Mouse (Mus musculus) neural tube, embryonic 15.5 days (tissue): Measurements from ENCODE around the gene Tdrd7. TPM values are rescaled to one million over a fixed set of nuclear protein-coding genes. Genes with fewer than 3 reads are reported as not detected.

Source experiments
- ATAC-seq: fragments of 200-750 bp; cut with Nextera tagmentation; 2 replicates; pipeline ENCODE4 v1.8.0; 2017; ENCODE audit warnings: mild to moderate bottlenecking, moderate TSS enrichment, moderate library complexity; ENCODE audit not compliant: low FRiP score
- H3K27ac ChIP-seq: fragments of 300-500 bp; sonication (generic); replicated peaks from 2 replicates; pipeline ENCODE4 v1.5.1; 2015; ENCODE audit warnings: mild to moderate bottlenecking, inconsistent platforms
- H3K27me3 ChIP-seq: fragments of 300-500 bp; sonication (generic); replicated peaks from 2 replicates; pipeline ENCODE4 v1.6.1; 2015; ENCODE audit warnings: inconsistent platforms
- H3K36me3 ChIP-seq: fragments of 300-500 bp; sonication (generic); 2 replicates; pipeline ENCODE4 v1.6.1; 2015; ENCODE audit warnings: inconsistent platforms
- H3K4me1 ChIP-seq: fragments of 300-500 bp; sonication (generic); 2 replicates; pipeline ENCODE4 v1.6.1; 2015; ENCODE audit warnings: inconsistent platforms
- H3K4me2 ChIP-seq: fragments of 300-500 bp; sonication (generic); 2 replicates; pipeline ENCODE4 v1.6.1; 2015; ENCODE audit warnings: inconsistent platforms, mild to moderate bottlenecking, moderate library complexity
- H3K4me3 ChIP-seq: fragments of 300-500 bp; sonication (generic); replicated peaks from 2 replicates; pipeline ENCODE4 v1.5.1; 2015; ENCODE audit warnings: mild to moderate bottlenecking, inconsistent platforms
- H3K9ac ChIP-seq: fragments of 300-500 bp; sonication (generic); replicated peaks from 2 replicates; pipeline ENCODE4 v1.6.1; 2015; ENCODE audit warnings: mild to moderate bottlenecking, inconsistent platforms
- H3K9me3 ChIP-seq: fragments of 300-500 bp; sonication (generic); replicated peaks from 2 replicates; pipeline ENCODE4 v1.6.1; 2016; ENCODE audit warnings: inconsistent platforms
- WGBS: fragments of 180-500 bp; shearing (Covaris S2); methylation state at CpG from one replicate; pipeline ENCODE4 v1.1.7; 2015; ENCODE audit warnings: mixed read lengths; 5-methylcytosine and 5-hydroxymethylcytosine counted together
- polyA plus RNA-seq: library from polyadenylated mRNA; unstranded; fragments of >200 nt; fragmentation: Nextera tagmentation; extraction: Ambion mirVana; gene quantifications from 2 replicates; pipeline ENCODE4 v1.2.1, GENCODE M21; 2015

Gene Tdrd7
- 25.0 and 26.0 TPM in 2 replicates for polyA plus RNA-seq

DNA sequence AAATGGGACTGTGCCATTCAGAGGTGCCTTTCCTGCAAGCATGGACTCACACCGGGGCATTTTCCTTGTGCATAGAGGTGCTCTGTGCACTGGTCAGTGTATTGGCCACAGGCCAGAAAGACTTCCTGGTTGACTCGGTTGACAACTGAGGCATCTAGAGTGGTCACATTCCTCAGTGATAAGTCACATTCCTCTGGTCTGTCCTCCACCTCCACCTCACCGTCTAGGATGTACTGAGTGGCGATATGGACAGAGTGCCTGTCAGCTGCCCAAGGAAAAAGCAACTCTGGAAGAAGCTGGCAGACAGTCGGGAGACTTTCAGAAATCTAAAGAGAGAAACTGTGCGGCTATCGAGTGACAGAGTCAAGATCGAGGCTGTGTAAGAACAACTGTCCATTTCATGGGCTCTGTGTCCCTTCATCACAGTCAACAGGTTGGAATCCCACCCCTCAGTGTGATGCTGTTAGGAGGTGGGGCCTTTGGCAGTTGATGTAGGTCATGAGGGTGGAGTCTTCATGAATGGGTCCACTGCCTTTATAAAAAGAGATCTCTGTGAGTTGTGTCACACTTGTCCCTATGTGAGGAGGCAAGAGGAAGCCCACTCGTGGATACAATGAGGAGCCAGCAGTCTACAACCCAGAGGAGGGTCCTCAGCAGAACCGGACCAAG lies at the start of gene Tdrd7:
Gene Tdrd7 (plus strand): TSS at position 564 of the 669 bp plus-strand sequence.
- Histone ChIP-seq H3K4me3 (no peak within 1 kb of the TSS), H3K27me3 (no peaks in the 10 kb centered on the region), H3K4me1 (peaks cover 10% of the 10 kb centered on the region), H3K4me2 (no peak within 1 kb of the TSS), H3K27ac (no peak within 1 kb of the TSS), H3K9me3 (no peaks in the 10 kb centered on the region), H3K36me3 (no peaks in the 10 kb centered on the region), H3K9ac (no peak within 1 kb of the TSS)
- no peak for ATAC-seq
- WGBS: 86% methylated on average over 10 of the region's 10 CpGs

DNA sequence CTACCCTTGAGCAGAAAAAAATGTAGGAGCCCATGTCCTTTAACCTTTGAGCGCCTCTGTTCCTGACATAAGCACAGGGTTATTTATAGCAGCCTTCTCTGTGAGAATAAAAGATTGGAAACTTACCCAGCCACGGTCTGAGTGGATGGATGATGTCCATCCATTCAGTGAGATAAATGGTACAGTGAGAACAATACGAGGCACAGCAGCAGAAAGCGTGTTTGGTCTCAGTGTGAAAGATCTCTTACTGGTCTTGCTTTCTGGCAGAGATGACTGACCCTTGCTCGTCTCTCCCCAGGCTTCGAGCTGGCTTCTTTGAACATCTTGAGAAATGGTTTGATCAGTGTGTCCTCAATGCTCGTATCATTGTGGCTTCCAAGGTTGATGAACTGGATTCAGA lies 48.0 kb upstream of the Tdrd7 start:
- H3K4me1 ChIP-seq: no peaks in the 10 kb centered on the region
- H3K27me3 ChIP-seq: no peaks in the 10 kb centered on the region
- no peak for ATAC-seq
- no peak overlapping the region for H3K4me2 ChIP-seq
- no peak overlapping the region for H3K27ac ChIP-seq
- H3K9ac ChIP-seq: no peak overlapping the region
- 20% methylated on average over 7 of the region's 7 CpGs for WGBS
- no peaks in the 10 kb centered on the region for H3K9me3 ChIP-seq
- H3K4me3 ChIP-seq: no peak overlapping the region
- H3K36me3 ChIP-seq: no peaks in the 10 kb centered on the region

DNA sequence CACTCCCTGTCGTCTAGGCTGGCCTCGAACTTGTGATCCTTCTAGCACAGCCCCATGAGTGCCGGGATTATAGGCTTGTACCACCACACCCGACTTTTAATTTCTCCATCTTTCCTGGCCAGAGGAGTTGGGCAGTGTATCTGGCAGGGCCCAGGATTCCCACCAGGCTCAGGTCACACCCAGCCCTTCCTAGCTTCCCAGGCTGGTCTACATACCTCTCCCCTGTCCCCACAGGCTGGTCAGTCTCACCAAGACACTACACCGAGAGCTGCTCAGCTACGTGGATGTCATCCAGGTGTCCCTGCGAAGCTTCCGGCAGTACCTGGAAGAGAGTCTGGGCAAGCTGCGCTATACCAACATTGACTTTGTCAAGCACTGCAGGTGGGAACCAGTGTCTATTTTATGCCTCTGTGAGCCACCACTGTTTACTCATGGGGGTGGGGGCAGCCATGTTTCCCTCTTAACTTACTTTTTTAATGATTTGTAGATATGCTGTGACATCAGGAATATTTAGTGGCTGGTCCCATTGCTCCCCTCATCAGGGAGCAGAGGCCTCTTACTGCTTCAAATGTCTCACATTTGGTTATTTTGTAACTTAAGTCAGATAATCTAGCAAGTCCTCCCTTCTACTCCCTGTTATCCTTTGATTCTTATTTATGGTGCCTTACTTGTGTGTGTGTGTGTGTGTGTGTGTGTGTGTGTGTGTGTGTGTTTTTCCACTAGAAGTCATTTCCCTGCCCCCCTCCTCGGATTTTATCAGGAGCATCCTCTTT lies 43.3 kb upstream of the Tdrd7 start:
- H3K27ac ChIP-seq: no peak overlapping the region
- no peak for ATAC-seq
- no peaks in the 10 kb centered on the region for H3K4me1 ChIP-seq
- no peaks in the 10 kb centered on the region for H3K9me3 ChIP-seq
- H3K27me3 ChIP-seq: no peaks in the 10 kb centered on the region
- H3K9ac ChIP-seq: no peak overlapping the region
- H3K4me2 ChIP-seq: no peak overlapping the region
- no peaks in the 10 kb centered on the region for H3K36me3 ChIP-seq
- no peak overlapping the region for H3K4me3 ChIP-seq
- 87% methylated on average over 10 of the region's 10 CpGs for WGBS

DNA sequence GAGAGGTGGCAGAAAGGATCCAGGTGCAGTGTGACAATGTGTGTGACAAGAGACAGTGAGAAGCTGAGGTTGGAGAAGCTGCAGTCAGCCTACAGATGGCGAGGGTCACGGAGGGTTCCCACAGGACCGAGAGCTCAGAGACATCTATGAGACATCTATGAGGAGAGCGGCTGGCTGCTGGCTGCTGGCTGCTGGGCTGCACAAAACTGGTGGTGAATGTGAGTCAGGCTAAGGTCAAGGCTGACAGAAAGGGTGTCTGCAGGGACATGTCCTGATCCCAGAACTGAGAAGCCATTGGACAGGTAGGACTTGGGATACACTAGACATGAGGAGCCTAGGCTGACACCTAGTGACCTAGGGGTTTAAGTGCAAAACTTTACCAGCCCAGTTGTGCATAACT lies 41.1 kb upstream of the Tdrd7 start:
- ATAC-seq: no peak
- no peaks in the 10 kb centered on the region for H3K36me3 ChIP-seq
- WGBS: 88% methylated on average over 4 of the region's 4 CpGs
- H3K4me1 ChIP-seq: no peaks in the 10 kb centered on the region
- H3K4me2 ChIP-seq: no peak overlapping the region
- no peak overlapping the region for H3K27ac ChIP-seq
- H3K4me3 ChIP-seq: no peak overlapping the region
- no peaks in the 10 kb centered on the region for H3K27me3 ChIP-seq
- H3K9ac ChIP-seq: no peak overlapping the region
- no peaks in the 10 kb centered on the region for H3K9me3 ChIP-seq

DNA sequence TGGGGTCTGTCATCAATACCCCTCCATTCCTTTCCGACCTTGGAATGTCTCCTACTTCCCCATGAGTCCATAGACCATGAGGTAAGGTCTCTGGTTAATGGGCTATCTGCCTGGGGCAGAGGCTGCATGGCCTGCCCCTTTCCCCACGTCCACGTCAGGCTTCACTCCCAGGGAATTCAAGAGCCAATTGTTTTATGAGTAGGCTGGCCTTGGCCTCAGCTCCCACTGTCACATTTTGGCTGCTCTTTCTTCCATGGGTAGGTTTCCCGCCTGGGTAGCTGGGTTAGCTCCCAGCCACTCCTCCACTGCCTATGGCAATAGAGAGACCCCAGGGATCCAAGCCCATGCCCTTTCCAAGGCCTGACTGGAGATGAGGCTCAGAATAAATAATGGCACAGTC lies 36.6 kb upstream of the Tdrd7 start:
- WGBS: 51% methylated on average over 4 of the region's 4 CpGs
- no peak for ATAC-seq
- no peaks in the 10 kb centered on the region for H3K4me1 ChIP-seq
- no peak overlapping the region for H3K27ac ChIP-seq
- H3K9me3 ChIP-seq: no peaks in the 10 kb centered on the region
- no peaks in the 10 kb centered on the region for H3K36me3 ChIP-seq
- no peak overlapping the region for H3K9ac ChIP-seq
- no peak overlapping the region for H3K4me3 ChIP-seq
- no peaks in the 10 kb centered on the region for H3K27me3 ChIP-seq
- no peak overlapping the region for H3K4me2 ChIP-seq

DNA sequence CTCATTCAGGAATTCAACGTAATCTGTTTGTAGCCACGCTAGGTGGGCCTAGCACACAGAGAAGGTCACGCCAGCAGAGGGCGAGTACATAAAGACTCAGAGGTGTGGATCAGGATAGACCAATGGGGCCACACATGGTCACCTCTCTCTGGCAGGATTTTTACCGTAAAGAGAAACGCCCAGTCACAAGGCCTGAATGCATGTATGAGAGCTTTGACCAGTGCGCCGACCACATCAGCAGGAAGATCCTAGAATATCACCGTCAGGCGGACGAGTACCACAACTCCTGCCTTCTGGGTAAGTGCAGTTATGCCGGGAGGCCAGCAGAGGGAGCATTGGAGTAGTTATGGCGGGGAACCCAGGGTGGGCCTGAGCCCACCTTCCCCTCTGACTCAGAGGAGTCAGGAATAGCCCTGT lies 23.5 kb upstream of the Tdrd7 start:
- H3K9ac ChIP-seq: no peak overlapping the region
- H3K36me3 ChIP-seq: no peaks in the 10 kb centered on the region
- no peak overlapping the region for H3K4me2 ChIP-seq
- WGBS: 31% methylated on average over 13 of the region's 13 CpGs
- H3K27ac ChIP-seq: no peak overlapping the region
- ATAC-seq: no peak
- H3K9me3 ChIP-seq: no peaks in the 10 kb centered on the region
- H3K4me1 ChIP-seq: no peaks in the 10 kb centered on the region
- H3K4me3 ChIP-seq: no peak overlapping the region
- H3K27me3 ChIP-seq: no peaks in the 10 kb centered on the region

DNA sequence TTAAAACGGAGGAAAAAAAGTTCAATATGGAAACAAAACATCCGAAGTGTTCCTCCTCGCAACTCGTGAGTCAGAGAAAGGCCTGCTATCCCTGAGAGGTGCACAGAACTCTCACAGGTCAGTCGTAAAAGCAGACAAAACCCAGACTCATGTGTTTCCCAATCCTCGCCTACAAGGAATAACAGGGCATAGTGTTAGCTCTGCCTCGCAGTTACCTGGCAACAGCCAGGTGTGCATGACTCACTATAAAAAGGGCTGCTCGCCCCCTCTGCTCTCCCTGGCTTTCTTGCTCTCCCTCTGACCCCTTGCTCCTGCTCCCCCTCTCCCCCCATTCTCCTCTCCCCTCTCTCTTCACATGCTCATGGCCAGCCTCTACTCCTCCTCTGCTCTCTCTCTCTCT lies 17.4 kb upstream of the Tdrd7 start:
- Histone ChIP-seq H3K36me3 (no peaks in the 10 kb centered on the region), H3K4me2 (no peak overlapping the region), H3K27me3 (no peaks in the 10 kb centered on the region), H3K4me3 (no peak overlapping the region), H3K4me1 (no peaks in the 10 kb centered on the region), H3K9ac (no peak overlapping the region), H3K9me3 (no peaks in the 10 kb centered on the region), H3K27ac (no peak overlapping the region)
- 77% methylated on average over 8 of the region's 8 CpGs for WGBS
- ATAC-seq: no peak

DNA sequence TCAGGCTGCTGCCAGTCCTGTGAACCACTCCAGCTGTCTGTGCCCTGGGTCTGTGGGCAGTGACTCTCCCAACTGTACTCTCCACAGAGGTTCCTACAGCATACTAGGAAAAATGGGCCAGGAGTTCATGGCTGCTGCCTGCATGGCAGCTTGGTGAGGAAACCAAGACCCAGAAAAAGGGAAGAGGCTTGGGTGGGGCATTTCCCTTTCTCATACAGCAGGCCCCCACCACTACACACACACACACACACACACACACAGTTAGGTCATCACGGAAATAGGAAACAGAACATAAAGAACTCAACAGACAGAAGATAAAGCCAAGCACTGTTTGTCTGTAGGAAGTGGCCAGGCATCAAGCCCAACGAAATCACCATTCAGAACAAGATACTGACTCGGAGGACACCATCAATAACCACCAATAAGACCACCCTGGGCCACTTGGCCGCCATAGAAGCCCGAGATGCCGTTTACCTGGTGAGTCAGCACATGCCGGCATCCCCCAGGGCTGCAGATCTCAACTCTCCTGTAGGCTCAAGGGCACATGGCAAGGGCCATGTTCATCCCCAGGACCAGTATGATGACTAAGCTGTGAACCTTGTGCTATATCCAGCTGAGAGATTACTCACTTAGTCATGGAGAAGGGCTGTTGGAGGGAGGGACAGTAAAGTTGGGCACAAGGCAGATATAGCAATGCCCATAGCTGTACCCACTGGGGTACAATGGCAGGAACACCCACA lies 15.9 kb upstream of the Tdrd7 start:
- no peak overlapping the region for H3K27ac ChIP-seq
- no peaks in the 10 kb centered on the region for H3K36me3 ChIP-seq
- no peak overlapping the region for H3K9ac ChIP-seq
- ATAC-seq: no peak
- no peaks in the 10 kb centered on the region for H3K4me1 ChIP-seq
- H3K4me2 ChIP-seq: no peak overlapping the region
- H3K4me3 ChIP-seq: no peak overlapping the region
- H3K27me3 ChIP-seq: no peaks in the 10 kb centered on the region
- H3K9me3 ChIP-seq: no peaks in the 10 kb centered on the region
- 90% methylated on average over 7 of the region's 7 CpGs for WGBS

DNA sequence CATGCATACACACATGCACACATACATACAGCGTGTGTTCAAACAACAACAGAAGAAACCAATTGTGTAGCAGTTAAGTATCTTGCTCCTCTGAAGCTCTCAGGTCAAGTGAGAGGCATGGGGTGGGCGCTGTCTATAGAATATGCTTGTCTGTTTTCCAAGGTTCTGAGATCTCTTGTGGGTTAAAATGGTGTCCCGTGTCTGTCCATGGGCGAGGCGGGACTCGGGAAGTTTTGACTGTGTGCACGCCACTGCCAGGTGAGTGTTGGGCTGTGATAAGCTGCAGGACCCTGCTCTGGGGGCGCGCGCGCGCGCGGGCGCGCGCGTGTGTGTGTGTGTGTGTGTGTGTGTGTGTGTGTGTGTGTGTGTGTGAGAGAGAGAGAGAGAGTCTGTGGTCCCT lies 13.3 kb upstream of the Tdrd7 start:
- WGBS: 96% methylated on average over 13 of the region's 18 CpGs
- no peak for ATAC-seq
- no peaks in the 10 kb centered on the region for H3K9me3 ChIP-seq

DNA sequence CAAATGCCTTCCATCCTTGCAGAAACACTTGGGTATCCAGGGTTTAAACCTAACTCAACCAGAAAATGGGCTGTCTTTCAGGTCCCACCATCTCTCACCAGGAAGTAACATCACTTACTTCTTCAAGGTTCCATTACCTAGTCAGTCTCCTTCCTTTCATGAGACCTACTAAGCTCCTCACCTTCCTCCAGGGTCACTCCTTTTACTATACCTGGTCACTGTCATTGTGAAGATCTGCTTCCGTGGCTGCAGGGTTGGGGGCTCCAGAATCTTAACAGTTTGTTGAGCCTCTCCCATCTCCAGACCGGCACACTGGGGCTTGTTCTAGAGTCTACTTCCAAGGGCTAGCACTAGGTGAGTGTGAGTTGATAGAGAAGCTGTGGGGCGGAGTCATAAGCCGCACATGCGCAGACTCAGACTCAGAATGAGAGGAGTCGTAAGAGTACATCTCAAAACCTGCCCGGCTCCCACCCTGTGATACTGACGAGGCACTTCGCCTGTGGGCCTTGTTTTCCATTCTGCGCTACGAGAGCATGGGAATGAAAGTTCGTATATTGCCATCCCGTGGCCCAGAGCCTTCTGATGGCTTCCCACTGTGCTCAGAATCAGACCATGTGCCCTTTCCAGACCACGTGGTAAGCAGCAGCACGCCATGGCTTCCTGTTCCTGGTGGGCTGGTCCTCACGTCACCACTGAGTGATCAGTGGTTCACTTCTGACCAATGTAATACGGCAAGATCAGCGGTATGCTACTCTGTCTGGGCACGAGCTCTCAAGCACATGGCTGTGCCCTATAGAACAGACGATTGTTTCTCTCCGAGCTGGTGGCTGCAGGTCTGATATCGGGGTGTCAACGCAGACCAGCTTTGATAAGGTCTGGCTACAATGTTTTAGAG lies 11.9 kb upstream of the Tdrd7 start:
- no peak for ATAC-seq
- Histone ChIP-seq H3K36me3 (no peaks in the 10 kb centered on the region), H3K4me1 (no peaks in the 10 kb centered on the region), H3K4me2 (no peak overlapping the region), H3K9me3 (no peaks in the 10 kb centered on the region), H3K9ac (no peak overlapping the region), H3K27me3 (no peaks in the 10 kb centered on the region), H3K4me3 (no peak overlapping the region), H3K27ac (no peak overlapping the region)
- WGBS: 94% methylated on average over 23 of the region's 23 CpGs

More for the DNA sequence above, 13.3 kb upstream of the Tdrd7 start:
- Histone ChIP-seq H3K4me3 (no peak overlapping the region), H3K27me3 (no peaks in the 10 kb centered on the region), H3K9ac (no peak overlapping the region), H3K4me2 (no peak overlapping the region), H3K4me1 (no peaks in the 10 kb centered on the region), H3K27ac (no peak overlapping the region), H3K36me3 (no peaks in the 10 kb centered on the region)

DNA sequence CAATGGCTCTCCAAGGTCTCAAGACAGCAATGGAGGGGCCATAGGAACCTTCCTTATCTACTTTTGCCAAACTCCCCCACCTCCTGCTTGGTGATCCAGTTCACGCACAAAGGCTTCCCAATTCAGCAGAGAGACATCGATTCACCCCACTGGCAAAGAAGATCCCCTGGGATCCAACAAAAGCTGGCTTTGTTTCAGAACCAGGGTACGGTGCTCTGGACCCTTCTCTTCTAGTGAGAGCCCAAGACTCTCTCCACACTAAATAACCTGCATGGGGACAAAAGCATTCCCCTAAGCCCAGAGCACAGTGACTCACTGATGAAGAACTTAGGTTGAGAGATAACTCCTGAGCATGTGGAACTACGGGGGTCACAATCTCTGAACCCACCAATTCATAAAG lies 9.9 kb upstream of the Tdrd7 start:
- no peaks in the 10 kb centered on the region for H3K9me3 ChIP-seq
- no peak for ATAC-seq
- no peak overlapping the region for H3K27ac ChIP-seq
- H3K27me3 ChIP-seq: no peaks in the 10 kb centered on the region
- H3K36me3 ChIP-seq: no peaks in the 10 kb centered on the region
- no peak overlapping the region for H3K4me3 ChIP-seq
- WGBS: 87% methylated on average over 4 of the region's 4 CpGs
- H3K4me1 ChIP-seq: no peaks in the 10 kb centered on the region
- H3K4me2 ChIP-seq: no peak overlapping the region
- H3K9ac ChIP-seq: no peak overlapping the region
